Mouse (Mus musculus): ENCODE measurements around the gene Dll3. TPM values are rescaled to one million over a fixed set of nuclear protein-coding genes. Genes with fewer than 3 reads are reported as not detected.
A peak's percentile ranks its signal among the peaks of the same experiment; 100 is the strongest.
"Not testable (repeated sequence)": the region's sequence is repeated elsewhere in the genome, so short reads cannot be mapped to it uniquely, and the experiment has no call there.

The Dll3 gene
- total RNA-seq, 2 experiments from 2014 or later, result not detected

DNA sequence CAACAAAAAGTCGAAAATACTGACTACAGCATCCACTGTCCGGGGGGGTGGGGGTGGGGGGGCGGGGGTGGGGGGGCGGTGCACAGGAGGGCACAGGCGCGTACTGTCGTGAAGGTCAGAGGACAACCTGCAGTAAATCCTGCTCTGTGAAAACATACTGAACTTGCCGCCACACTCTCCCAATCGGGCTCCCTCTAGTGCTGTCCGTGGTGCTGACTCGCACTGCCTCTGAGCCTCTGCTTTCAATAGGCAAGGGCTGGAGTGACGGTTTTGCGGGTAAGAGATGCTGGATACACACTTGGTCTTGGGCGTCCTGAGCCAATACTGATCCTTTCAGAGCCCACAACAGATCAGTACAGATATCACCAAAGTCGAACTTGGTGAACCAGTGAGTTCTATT is 38.3 kb downstream of the Dll3 start:
- intact Hi-C loops (cut with DNase I), result no loop called here
- DNase-seq, result peak; percentile 78 to 88

DNA sequence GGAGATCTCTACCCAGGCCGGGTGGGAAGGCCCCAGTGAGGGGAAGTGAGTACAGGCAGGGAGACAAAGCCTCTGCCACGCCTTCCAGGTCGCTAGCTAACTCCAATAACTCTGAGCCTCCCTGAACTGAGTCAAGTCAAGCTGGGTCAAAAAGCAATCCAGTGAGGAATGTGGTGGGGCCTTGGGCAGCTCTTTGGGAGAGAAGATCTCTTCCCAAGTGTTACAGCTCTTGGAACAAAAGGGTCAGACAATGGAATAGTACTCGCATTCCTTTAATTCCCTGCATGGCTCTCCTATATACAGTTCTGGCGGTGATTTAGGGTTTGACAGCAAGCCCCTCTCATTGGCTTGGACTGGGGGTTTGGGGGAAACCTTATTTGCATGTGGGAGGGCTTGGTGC is 39.2 kb downstream of the Dll3 start:
- no peak for DNase-seq
- intact Hi-C loops (cut with DNase I), result no loop called here

DNA sequence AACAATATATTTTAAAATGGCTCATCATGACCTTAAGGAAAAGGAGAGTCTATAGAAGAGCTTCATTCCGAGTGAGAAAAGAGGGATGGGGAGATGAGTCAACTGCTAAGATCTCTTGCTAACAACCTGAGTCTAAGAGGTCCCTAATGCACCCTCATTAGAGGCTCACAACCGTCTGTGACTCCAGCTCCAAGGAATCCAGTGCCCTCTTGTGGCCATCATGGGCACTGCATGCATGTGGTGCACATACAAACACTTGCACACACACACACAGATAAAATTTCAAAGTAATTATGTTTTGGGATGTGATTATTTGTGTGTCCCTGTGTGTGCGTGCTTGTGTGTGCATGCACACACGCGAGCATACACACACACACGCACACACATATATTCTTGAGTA is 46.6 kb downstream of the Dll3 start:
- intact Hi-C loops (cut with DNase I), result no loop called here
- no peak for DNase-seq

GRCm38 (mm10) chr7:28254591-28254990 is 47.4 kb downstream of the Dll3 start:
- intact Hi-C loops (cut with DNase I), result no loop called here
- no peak for DNase-seq

- DNase-seq, result no peak
- intact Hi-C loops (cut with DNase I), result no loop called here
Measured at GRCm38 (mm10) chr7:28251976-28252375, 50.1 kb downstream of the Dll3 start.

DNA sequence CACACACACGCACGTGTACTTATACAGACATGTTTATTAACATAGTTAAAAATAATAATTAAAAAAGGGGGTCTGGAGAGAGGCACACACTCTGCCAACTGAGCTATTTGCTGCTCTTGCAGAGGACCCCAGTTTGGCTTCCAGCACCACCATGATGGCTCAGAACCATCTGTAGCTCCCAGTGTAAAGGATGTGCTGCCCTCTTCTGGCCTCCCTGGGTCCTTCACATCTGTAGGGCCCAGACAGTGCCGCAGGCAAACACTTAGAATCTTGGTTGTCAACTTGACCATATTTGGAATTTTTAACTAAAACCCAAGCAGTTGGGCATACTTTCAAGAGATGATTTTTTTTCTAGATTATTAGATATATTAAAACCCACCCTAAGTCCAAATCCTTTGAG is 53.1 kb downstream of the Dll3 start:
- intact Hi-C loops (cut with DNase I), result no loop called here
- DNase-seq, result no peak

- intact Hi-C loops (cut with DNase I); DNase-seq: not testable (repeated sequence)
Measured at GRCm38 (mm10) chr7:28243943-28244342, 58.1 kb downstream of the Dll3 start.

Other genes with a start within 250 kb of the Dll3 start
- gene Fcgbp, start 231.0 kb downstream of the Dll3 start, total RNA-seq (2021), result under 1 TPM in 1 of 2 experiments, not detected in 1; 0.07 TPM
- gene 9530053A07Rik, start 172.8 kb downstream of the Dll3 start, total RNA-seq (2021), result not detected
- 10 to 100 TPM; 46.8 to 50.0 TPM for gene Fbl, start 132.5 kb downstream of the Dll3 start, total RNA-seq (2021)
- gene Dyrk1b, start 122.8 kb downstream of the Dll3 start, total RNA-seq (2021), result 10 to 100 TPM; 32.2 to 35.6 TPM
- 10 to 100 TPM; 17.1 to 17.2 TPM for gene Eid2, start 34.4 kb downstream of the Dll3 start, total RNA-seq (2021)
- gene Eid2b, start 24.5 kb downstream of the Dll3 start, total RNA-seq (2021), result 10 to 100 TPM; 10.9 to 11.1 TPM
- not detected for gene Selenov, start 11.1 kb downstream of the Dll3 start, total RNA-seq (2021)
- 10 to 100 TPM; 54.8 to 58.8 TPM for gene Timm50, start 9.8 kb upstream of the Dll3 start, total RNA-seq (2021)
- gene Supt5, start 36.5 kb upstream of the Dll3 start, total RNA-seq (2021), result 10 to 100 TPM; 60.7 to 61.1 TPM
- gene Rps16, start 48.4 kb upstream of the Dll3 start, total RNA-seq (2021), result 100 to 1,000 TPM; 768 to 852 TPM
- gene Plekhg2, start 70.4 kb upstream of the Dll3 start, total RNA-seq (2021), result 10 to 100 TPM; 36.0 to 42.3 TPM
- 10 to 100 TPM; 12.7 to 15.8 TPM for gene Zfp36, start 78.0 kb upstream of the Dll3 start, total RNA-seq (2021)
- 10 to 100 TPM; 20.7 to 22.6 TPM for gene Med29, start 90.5 kb upstream of the Dll3 start, total RNA-seq (2021)
- 10 to 100 TPM; 41.7 to 51.2 TPM for gene Paf1, start 90.7 kb upstream of the Dll3 start, total RNA-seq (2021)
- gene Gmfg, start 135.2 kb upstream of the Dll3 start, total RNA-seq (2021), result 1 to 10 TPM; 7.6 to 8.7 TPM
- gene Lrfn1, start 149.7 kb upstream of the Dll3 start, total RNA-seq (2021), result 1 to 10 TPM; 2.0 to 2.7 TPM
- gene Ifnl2, start 208.2 kb upstream of the Dll3 start, total RNA-seq (2021), result not detected
- gene Ifnl3, start 220.6 kb upstream of the Dll3 start, total RNA-seq (2021), result not detected
- gene Sycn, start 238.6 kb upstream of the Dll3 start, total RNA-seq (2021), result not detected
- not detected for gene Nccrp1, start 245.0 kb upstream of the Dll3 start, total RNA-seq (2021)